Mouse (Mus musculus): Measurements from ENCODE around the gene Olfr291. TPM values are rescaled to one million over a fixed set of nuclear protein-coding genes. Genes with fewer than 3 reads are reported as not detected.

Gene Olfr291
- polyA plus RNA-seq (2016; fragmentation: Nextera tagmentation; extraction: Ambion mirVana) = not detected in 2 replicates

DNA sequence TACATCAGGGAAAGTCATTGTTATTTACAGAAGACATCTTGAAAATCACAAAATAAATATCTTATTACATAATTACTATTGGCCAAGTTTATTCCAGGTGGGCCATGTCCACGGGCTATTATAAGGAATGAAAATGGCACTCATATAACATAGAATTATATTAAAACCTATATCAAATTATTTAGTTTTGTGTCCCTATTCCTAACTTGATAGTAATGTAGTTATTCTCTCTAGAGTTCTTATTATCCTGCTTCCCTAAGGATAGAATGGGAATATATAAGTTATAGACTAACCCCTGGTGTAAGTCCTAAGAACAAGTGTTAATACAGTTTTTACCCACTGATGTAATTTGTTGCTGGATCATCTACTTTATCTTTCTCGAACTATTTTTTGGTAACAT, at the start of gene Olfr291:
Gene Olfr291, plus strand, starts transcription at position 301 of the 400 bp plus-strand sequence.
- Histone ChIP-seq H3K9me3 (0 out of 2 replicates have a peak, but pooled peaks cover 5% of the 10 kb centered on the region), H3K4me3 (replicated peaks) (no peak within 1 kb of the TSS), H3K4me1 (replicated peaks) (no peaks in the 10 kb centered on the region), H3K4me2 (no peak within 1 kb of the TSS), H3K27me3 (no peaks in the 10 kb centered on the region), H3K36me3 (no peaks in the 10 kb centered on the region), H3K27ac (no peak within 1 kb of the TSS), H3K9ac (replicated peaks) (no peak within 1 kb of the TSS)
- no peak for ATAC-seq (ENCODE audit: insufficient number of reproducible peaks, insufficient read depth, low FRiP score, low TSS enrichment, low read depth)
- WGBS = 73% methylated on average over 2 of the region's 2 CpGs

GRCm38 (mm10) chr7:84805224-84805623, 48.1 kb upstream of the Olfr291 start:
- Histone ChIP-seq H3K9ac (replicated peaks) (no peak overlapping the region), H3K4me2 (no peak overlapping the region), H3K27ac (no peak overlapping the region), H3K4me1 (replicated peaks) (no peaks in the 10 kb centered on the region), H3K4me3 (replicated peaks) (no peak overlapping the region), H3K27me3 (peaks cover 15% of the 10 kb centered on the region), H3K9me3 (no peaks in the 10 kb centered on the region), H3K36me3 (no peaks in the 10 kb centered on the region)
- WGBS = 39% methylated on average over 1 of the region's 1 CpGs
- no peak for ATAC-seq (ENCODE audit: insufficient number of reproducible peaks, insufficient read depth, low FRiP score, low TSS enrichment, low read depth)

DNA sequence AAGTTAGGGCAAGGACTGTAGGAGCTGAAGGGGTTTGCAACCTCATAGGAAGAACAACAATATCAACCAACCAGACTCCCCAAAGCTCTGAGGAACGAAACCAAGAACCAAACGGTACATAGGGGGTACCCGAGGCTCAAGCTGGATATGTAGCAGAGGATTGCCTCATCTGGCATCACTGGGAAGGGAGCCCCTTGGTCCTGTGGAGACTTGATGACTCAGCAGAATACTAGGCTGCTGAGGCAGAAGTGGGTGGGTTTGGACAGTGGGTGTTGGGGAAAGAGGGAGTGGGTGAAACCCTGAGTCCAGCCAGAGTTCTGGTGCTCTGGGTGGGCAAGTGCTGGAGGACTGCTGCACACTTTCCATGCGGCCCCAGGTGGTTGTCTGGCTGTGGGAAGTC, 47.2 kb upstream of the Olfr291 start:
- no peak overlapping the region for H3K27ac ChIP-seq
- WGBS = 89% methylated on average over 4 of the region's 4 CpGs
- H3K9me3 ChIP-seq = no peaks in the 10 kb centered on the region
- H3K4me2 ChIP-seq = no peak overlapping the region
- no peaks in the 10 kb centered on the region for H3K4me1 ChIP-seq (replicated peaks)
- H3K27me3 ChIP-seq = peaks cover 9% of the 10 kb centered on the region
- ATAC-seq (ENCODE audit: insufficient number of reproducible peaks, insufficient read depth, low FRiP score, low TSS enrichment, low read depth) = no peak
- no peak overlapping the region for H3K4me3 ChIP-seq (replicated peaks)
- H3K9ac ChIP-seq (replicated peaks) = no peak overlapping the region
- no peaks in the 10 kb centered on the region for H3K36me3 ChIP-seq

- H3K9me3 ChIP-seq = no peaks in the 10 kb centered on the region
- no peak overlapping the region for H3K4me2 ChIP-seq
- no peak for ATAC-seq (ENCODE audit: insufficient number of reproducible peaks, insufficient read depth, low FRiP score, low TSS enrichment, low read depth)
- H3K9ac ChIP-seq (replicated peaks) = no peak overlapping the region
- H3K4me1 ChIP-seq (replicated peaks) = no peaks in the 10 kb centered on the region
- WGBS = 42% methylated on average over 1 of the region's 1 CpGs
- H3K4me3 ChIP-seq (replicated peaks) = no peak overlapping the region
- H3K36me3 ChIP-seq = no peaks in the 10 kb centered on the region
- H3K27me3 ChIP-seq = no peaks in the 10 kb centered on the region
- no peak overlapping the region for H3K27ac ChIP-seq
These were observed 31.2 kb downstream of the Olfr291 start for GRCm38 (mm10) chr7:84884530-84884929.

Other genes starting within 250 kb of the Olfr291 start
- gene Fah, start 246.8 kb upstream of the Olfr291 start, polyA plus RNA-seq (2016; fragmentation: Nextera tagmentation; extraction: Ambion mirVana) = 1.9 and 2.5 TPM in 2 replicates
- gene Zfand6, start 163.6 kb upstream of the Olfr291 start, polyA plus RNA-seq (2016; fragmentation: Nextera tagmentation; extraction: Ambion mirVana) = 192 and 199 TPM in 2 replicates
- gene Vmn2r65, start 110.6 kb downstream of the Olfr291 start, polyA plus RNA-seq (2016; fragmentation: Nextera tagmentation; extraction: Ambion mirVana) = not detected in 2 replicates
- gene Vmn2r66, start 158.7 kb downstream of the Olfr291 start, polyA plus RNA-seq (2016; fragmentation: Nextera tagmentation; extraction: Ambion mirVana) = not detected in 2 replicates

All from limb, embryonic 12.5 days (tissue).